Mouse (Mus musculus): ENCODE results near the gene Samd15.

DNA sequence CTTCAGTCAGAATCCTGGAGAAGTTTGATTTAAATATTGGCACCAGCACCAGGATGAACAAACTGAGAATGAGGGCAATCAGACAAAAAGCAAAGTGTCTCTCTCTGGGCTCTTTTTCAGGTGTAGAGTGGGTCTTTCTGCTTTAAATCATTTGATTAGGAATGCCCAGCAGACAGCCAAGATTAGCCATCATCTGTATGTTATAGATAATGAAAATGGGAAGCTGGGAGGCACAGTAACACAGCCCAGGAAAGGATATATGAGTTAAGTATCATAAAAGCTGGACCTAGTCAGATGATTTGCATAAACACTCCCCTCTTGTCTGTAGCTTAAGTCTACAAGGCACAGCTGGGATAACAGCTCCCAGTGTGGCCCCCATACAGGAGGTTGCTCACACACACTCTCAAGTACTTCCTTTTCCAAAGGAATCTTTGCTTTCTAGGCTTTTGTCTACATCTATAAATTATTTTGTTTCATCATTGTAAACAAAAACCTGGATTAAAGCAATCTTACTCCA, 30.9 kb downstream of the Samd15 start:
- no peak for TF ChIP-seq POLR2A (IDR thresholded peaks at IDR 0.05; ENCODE audit: insufficient read depth, low read depth, low read length)
- no peak for TF ChIP-seq CTCF (IDR thresholded peaks at IDR 0.05; ENCODE audit: insufficient read depth, low read depth, low read length)
